Mouse (Mus musculus) megakaryocyte-erythroid progenitor cell, adult 5 weeks (primary cell): ENCODE data around the gene Timp2. TPM values are rescaled to one million over a fixed set of nuclear protein-coding genes. Genes with fewer than 3 reads are reported as not detected.

ENCODE experiments used
- polyA plus RNA-seq: library from polyadenylated mRNA; stranded (reverse); fragments of >175 nt; gene quantifications from 2 replicates; pipeline ENCODE4 v1.2.3, GENCODE M21; 2012

The Timp2 gene
- polyA plus RNA-seq = 3.4 and 4.6 TPM in 2 replicates

GRCm38 (mm10) chr11:118355640-118356039 lies at the start of gene Timp2:
TSS of gene Timp2 (minus strand) at chr11:118355740.

DNA sequence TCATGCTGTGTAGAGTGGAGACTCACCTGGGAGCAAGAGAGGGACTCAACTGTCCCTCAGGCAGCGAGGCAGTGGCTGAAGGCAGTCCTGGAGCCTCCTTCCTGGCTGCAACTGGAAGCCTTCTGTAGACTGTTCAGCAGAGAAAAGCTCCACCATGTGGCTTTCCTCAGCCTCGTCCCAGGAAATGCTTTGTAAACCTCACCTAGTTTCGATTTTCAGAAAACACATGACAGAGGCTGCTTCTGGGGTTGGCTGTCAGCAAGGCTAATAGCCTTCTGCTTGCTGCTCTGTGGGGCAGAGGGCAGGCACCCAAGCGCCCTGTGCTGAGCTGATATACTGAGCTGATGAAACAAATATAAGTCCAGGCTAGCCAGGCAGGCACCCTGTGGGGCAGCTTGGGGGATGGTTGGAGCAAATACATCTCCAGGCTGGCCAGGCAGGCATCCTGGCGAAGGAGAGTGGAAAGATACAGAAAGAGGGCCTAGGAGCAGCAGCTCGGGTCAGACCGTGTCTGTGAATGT lies 46.3 kb upstream of the Timp2 start, which contains the start of gene Lgals3bp:
Lgals3bp (minus strand) TSS at position 333 of the 521 bp plus-strand sequence.

DNA sequence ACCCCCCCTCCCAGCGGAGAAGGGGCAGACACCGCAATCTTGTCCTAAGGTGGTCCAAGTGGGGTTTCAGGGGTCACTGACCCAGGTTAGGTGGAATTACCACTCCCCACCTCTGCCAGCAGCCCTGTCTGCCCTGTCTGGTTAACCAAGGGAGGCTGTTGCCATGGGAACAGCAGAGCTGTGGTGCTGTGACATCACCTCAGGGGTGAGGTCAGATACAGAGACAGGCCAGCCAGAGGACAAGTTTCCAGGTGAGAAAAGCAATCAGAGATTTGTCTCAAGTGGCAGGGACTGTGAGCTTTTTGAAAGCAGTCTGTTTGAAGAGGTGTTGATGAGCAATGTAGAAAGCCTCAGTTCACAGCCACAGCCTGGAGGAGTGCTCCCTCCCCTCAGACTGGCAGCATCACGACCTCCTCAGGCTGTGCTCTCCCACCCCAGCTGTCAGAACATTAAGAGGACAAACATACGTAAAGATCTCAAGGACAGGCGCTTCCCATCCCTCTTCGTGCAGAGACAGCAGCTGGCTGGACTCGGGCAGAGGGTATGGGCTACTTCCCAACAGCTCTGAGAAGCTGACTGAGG lies 13.0 kb downstream of the Timp2 start, which contains the start of gene Cep295nl:
Cep295nl (minus strand) TSS at position 101 of the 582 bp plus-strand sequence.

DNA sequence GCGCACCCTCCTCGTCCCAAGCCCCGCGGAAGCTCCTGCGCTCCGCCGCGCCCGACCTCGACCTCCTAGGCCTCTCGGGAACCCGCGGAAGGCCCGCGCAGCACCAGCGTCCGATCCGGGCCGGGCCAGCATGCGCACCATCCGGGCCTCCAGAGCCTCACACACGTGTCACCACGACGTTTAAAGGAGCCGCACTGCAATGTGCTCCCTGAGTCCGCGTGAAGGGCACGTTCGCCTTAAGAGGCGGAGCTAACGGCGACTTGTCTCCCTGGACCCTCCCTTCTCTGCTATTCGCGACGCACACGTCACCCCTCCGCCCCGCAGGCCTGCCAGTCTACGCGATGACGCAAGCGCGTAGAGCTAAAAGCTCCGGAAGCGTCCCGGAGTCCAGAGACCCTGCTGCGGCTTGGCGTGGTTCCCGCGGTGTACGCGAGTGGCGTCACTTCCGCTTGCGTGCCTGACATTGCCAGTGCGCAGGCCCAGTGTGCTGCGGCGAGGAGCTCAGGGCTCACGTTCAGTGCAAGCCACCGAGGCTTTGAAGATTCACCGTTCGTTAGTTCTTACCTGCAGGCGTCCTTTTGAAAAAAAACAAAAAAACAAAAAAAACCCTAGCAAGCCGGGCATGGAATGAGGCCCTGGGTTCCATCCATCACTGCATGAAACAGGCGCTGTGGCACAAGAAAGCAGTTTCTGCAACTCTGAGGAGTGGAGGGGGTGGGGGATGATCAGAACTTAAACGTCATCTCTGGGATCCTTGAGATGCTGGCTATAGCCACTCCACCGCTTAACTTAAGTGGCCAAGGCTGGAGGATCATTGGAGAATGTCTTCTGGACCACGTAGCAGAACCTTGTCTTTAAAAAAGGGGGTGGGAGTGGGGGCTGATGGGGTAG lies 65.3 kb downstream of the Timp2 start, which contains the start of gene Usp36:
Usp36 (minus strand) TSS at position 246 of the 891 bp plus-strand sequence.

Other genes with a start within 250 kb of the Timp2 start
- 0.09 and 0.22 TPM in 2 replicates for gene Dnah17, start 225.1 kb downstream of the Timp2 start, polyA plus RNA-seq
- 19.1 and 19.7 TPM in 2 replicates for gene Cyth1, start 107.1 kb downstream of the Timp2 start, polyA plus RNA-seq
- 51.2 and 69.6 TPM in 2 replicates for gene Usp36, start 65.5 kb downstream of the Timp2 start, polyA plus RNA-seq
- gene Cep295nl, start 13.2 kb downstream of the Timp2 start, polyA plus RNA-seq = 0.10 and 0.26 TPM in 2 replicates
- gene Lgals3bp, start 46.4 kb upstream of the Timp2 start, polyA plus RNA-seq = 112 TPM in 2 replicates
- 57.4 and 63.3 TPM in 2 replicates for gene Cant1, start 63.3 kb upstream of the Timp2 start, polyA plus RNA-seq
- not detected in 2 replicates for gene C1qtnf1, start 72.5 kb upstream of the Timp2 start, polyA plus RNA-seq
- 14.5 and 21.7 TPM in 2 replicates for gene Engase, start 121.1 kb upstream of the Timp2 start, polyA plus RNA-seq